Mouse (Mus musculus) liver, embryonic 16.5 days (tissue): ENCODE measurements around the gene Tmem221. TPM values are rescaled to one million over a fixed set of nuclear protein-coding genes. Genes with fewer than 3 reads are reported as not detected.

ENCODE experiments used
- ATAC-seq: fragments of 200-750 bp; cut with Nextera tagmentation; 2 replicates; pipeline ENCODE4 v1.8.0; 2017; ENCODE audit warnings: low read depth, mild to moderate bottlenecking, moderate number of reproducible peaks, moderate library complexity
- H3K27ac ChIP-seq: fragments of 300-500 bp; sonication (generic); 2 replicates; pipeline ENCODE4 v1.5.1; 2014; ENCODE audit warnings: mild to moderate bottlenecking, low read length
- H3K27me3 ChIP-seq: fragments of 300-500 bp; sonication (generic); 2 replicates; pipeline ENCODE4 v1.6.1; 2014; ENCODE audit warnings: low read depth, low read length, mixed read lengths; ENCODE audit not compliant: control insufficient read depth, insufficient read depth
- H3K36me3 ChIP-seq: fragments of 300-500 bp; sonication (generic); 2 replicates; pipeline ENCODE4 v1.6.1; 2014; ENCODE audit warnings: mild to moderate bottlenecking; ENCODE audit not compliant: control insufficient read depth, insufficient read depth
- H3K4me1 ChIP-seq: fragments of 300-500 bp; sonication (generic); 2 replicates; pipeline ENCODE4 v1.6.1; 2014; ENCODE audit warnings: low read depth, low read length, mixed read lengths; ENCODE audit not compliant: control insufficient read depth
- H3K4me2 ChIP-seq: fragments of 300-500 bp; sonication (generic); 2 replicates; pipeline ENCODE4 v1.6.1; 2014; ENCODE audit warnings: low read depth, low read length, mixed read lengths
- H3K4me3 ChIP-seq: fragments of 300-500 bp; sonication (generic); 2 replicates; pipeline ENCODE4 v1.5.1; 2014; ENCODE audit warnings: low read depth, mild to moderate bottlenecking, low read length
- H3K9ac ChIP-seq: fragments of 300-500 bp; sonication (generic); 2 replicates; pipeline ENCODE4 v1.6.1; 2014; ENCODE audit warnings: low read depth, low read length
- H3K9me3 ChIP-seq: fragments of 300-500 bp; sonication (generic); replicated peaks from 2 replicates; pipeline ENCODE4 v1.6.1; 2016; ENCODE audit warnings: low read length; ENCODE audit not compliant: control insufficient read depth
- WGBS: fragments of 180-500 bp; shearing (Covaris S2); extraction: QIAGEN DNeasy Blood & Tissue Kit; methylation state at CpG from one replicate; pipeline ENCODE4 v1.1.7; 2014; ENCODE audit not compliant: insufficient replicate concordance; 5-methylcytosine and 5-hydroxymethylcytosine counted together
- polyA plus RNA-seq: library from polyadenylated mRNA; unstranded; fragments of >200 nt; fragmentation: Nextera tagmentation; extraction: Ambion mirVana; gene quantifications from 2 replicates; pipeline ENCODE4 v1.2.1, GENCODE M21; 2015

The Tmem221 gene
- polyA plus RNA-seq, 1 experiment from 2014 or later = 0.55 TPM

GRCm38 (mm10) chr8:71596384-71596783 lies 37.7 kb upstream of the Tmem221 start:
- no peak overlapping the region for H3K4me3 ChIP-seq
- 39% methylated on average over 6 of the region's 6 CpGs for WGBS
- H3K27ac ChIP-seq = no peak overlapping the region
- ATAC-seq = no peak
- H3K27me3 ChIP-seq = peaks cover 3% of the 10 kb centered on the region
- H3K9me3 ChIP-seq = no peaks in the 10 kb centered on the region
- no peak overlapping the region for H3K9ac ChIP-seq
- H3K36me3 ChIP-seq = no peaks in the 10 kb centered on the region
- peaks cover 15% of the 10 kb centered on the region for H3K4me1 ChIP-seq
- no peak overlapping the region for H3K4me2 ChIP-seq

DNA sequence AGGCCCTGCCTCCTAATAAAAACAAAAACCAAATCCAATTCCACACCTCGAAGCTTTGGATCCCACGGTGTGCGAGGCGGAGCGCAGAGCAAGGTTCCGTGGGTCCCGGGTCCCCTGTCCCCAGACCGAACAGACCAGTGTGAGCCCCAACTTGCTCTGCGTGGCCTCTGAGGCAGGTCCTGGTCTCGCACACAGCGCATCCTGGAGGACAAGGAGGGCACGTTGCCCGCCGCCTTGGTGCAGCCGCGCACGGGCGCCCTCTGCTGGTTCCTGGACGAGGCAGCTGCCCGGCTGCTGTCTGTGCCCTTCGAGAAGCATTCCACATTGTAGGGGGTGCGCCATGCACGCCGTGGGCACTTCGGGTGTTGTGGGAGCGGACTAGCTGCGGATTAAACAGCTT lies 37.2 kb upstream of the Tmem221 start:
- no peak overlapping the region for H3K4me2 ChIP-seq
- no peak overlapping the region for H3K4me3 ChIP-seq
- peaks cover 20% of the 10 kb centered on the region for H3K4me1 ChIP-seq
- no peaks in the 10 kb centered on the region for H3K9me3 ChIP-seq
- no peak overlapping the region for H3K27ac ChIP-seq
- no peaks in the 10 kb centered on the region; the same call in none of the 2 replicates for H3K27me3 ChIP-seq
- WGBS = 9% methylated on average over 27 of the region's 27 CpGs
- H3K36me3 ChIP-seq = no peaks in the 10 kb centered on the region
- H3K9ac ChIP-seq = no peak overlapping the region
- no peak for ATAC-seq

GRCm38 (mm10) chr8:71594324-71594722 lies 35.7 kb upstream of the Tmem221 start:
- 71% methylated on average over 4 of the region's 4 CpGs for WGBS
- no peak for ATAC-seq
- Histone ChIP-seq H3K27ac (no peak overlapping the region), H3K4me3 (no peak overlapping the region), H3K9ac (no peak overlapping the region), H3K36me3 (no peaks in the 10 kb centered on the region), H3K9me3 (no peaks in the 10 kb centered on the region), H3K27me3 (no peaks in the 10 kb centered on the region), H3K4me1 (peaks cover 22% of the 10 kb centered on the region), H3K4me2 (no peak overlapping the region)

DNA sequence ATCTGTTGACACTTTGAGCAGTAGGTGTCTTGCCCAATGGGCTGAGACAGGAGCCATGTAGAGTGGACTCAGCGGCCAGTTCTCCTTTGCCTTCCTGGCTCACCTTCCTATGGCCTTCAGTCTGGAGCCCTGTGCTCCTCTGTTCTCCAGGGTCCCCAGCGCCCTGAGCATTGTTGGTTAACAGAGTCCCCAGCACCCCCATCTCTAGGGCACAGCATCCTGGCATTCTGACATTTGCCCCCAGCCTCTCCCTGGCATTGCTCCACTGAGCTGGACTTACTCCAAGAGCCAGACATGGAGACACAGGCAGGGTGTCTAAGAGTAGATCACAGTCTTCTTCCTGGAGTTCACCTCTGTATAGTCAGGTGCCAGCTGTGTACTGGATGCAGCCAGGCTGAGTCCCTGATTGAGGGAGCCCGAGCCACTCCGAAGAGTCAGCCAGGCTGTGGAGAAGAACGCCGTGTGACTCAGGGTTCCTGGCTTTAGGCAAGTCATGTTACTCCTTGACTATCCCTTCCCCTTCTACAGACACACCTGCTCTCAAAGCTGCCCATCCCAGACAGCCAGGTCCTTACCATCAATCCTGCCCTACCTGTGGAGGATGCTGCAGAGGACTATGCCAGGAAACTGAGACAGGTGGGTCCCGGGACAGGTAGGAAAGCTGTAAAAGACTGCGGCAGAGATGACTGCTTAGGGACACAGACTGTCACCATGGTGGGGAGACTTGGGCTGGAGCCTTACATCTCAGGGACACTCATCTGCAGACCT lies 35.1 kb upstream of the Tmem221 start:
- no peaks in the 10 kb centered on the region for H3K9me3 ChIP-seq
- no peak overlapping the region for H3K4me3 ChIP-seq
- H3K27me3 ChIP-seq = no peaks in the 10 kb centered on the region
- H3K4me2 ChIP-seq = no peak overlapping the region
- ATAC-seq = no peak
- H3K4me1 ChIP-seq = peaks cover 22% of the 10 kb centered on the region
- no peaks in the 10 kb centered on the region for H3K36me3 ChIP-seq
- H3K9ac ChIP-seq = no peak overlapping the region
- WGBS = 80% methylated on average over 8 of the region's 8 CpGs
- no peak overlapping the region for H3K27ac ChIP-seq

- ATAC-seq = peak; percentile 64
- 2% methylated on average over 60 of the region's 60 CpGs for WGBS
- no peaks in the 10 kb centered on the region for H3K36me3 ChIP-seq
- no peaks in the 10 kb centered on the region for H3K27me3 ChIP-seq
- H3K27ac ChIP-seq = peak overlapping the region; percentile 94
- peak overlapping the region; percentile 72 for H3K9ac ChIP-seq
- H3K4me2 ChIP-seq = peak overlapping the region; percentile 93
- H3K4me1 ChIP-seq = peaks cover 22% of the 10 kb centered on the region
- no peaks in the 10 kb centered on the region for H3K9me3 ChIP-seq
- H3K4me3 ChIP-seq = peak overlapping the region; percentile 73
These were observed 33.9 kb upstream of the Tmem221 start for GRCm38 (mm10) chr8:71592374-71593170.

GRCm38 (mm10) chr8:71591471-71592373 lies 33.1 kb upstream of the Tmem221 start, which contains the start of gene Pgls:
TSS of gene Pgls (plus strand) at chr8:71592176.
- under 1% methylated on average over 69 of the region's 71 CpGs for WGBS
- peaks cover 22% of the 10 kb centered on the region for H3K4me1 ChIP-seq
- no peaks in the 10 kb centered on the region for H3K27me3 ChIP-seq
- H3K9me3 ChIP-seq = no peaks in the 10 kb centered on the region
- H3K36me3 ChIP-seq = no peaks in the 10 kb centered on the region
- peak within 1 kb of the TSS; percentile 73 for H3K4me3 ChIP-seq
- H3K4me2 ChIP-seq = peak within 1 kb of the TSS; percentile 93
- H3K27ac ChIP-seq = peak within 1 kb of the TSS; percentile 94
- H3K9ac ChIP-seq = peak within 1 kb of the TSS; percentile 72
- peak; percentile 85 for ATAC-seq

DNA sequence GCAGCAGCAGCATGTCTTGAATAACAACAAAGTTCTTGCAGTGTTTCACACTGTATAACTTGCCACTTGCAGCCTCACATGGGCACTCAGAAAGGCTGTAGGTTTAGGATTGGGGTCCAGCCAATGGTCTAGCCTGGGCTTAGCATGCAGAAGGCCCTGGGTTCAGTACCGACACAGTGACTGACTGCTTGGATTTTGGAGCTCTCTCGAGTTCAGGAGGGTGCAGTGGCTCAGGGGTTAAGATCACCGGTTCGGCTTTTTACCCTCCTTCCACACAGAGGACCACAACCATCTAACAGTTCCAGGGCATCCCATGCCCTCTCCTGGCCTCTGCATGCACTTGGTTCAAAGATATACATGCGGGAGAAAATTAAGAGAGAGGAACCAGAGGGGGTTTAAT lies 32.3 kb upstream of the Tmem221 start:
- no peaks in the 10 kb centered on the region for H3K27me3 ChIP-seq
- peak overlapping the region; percentile 73 for H3K4me3 ChIP-seq
- H3K9ac ChIP-seq = peak overlapping the region; percentile 72
- H3K4me1 ChIP-seq = peaks cover 22% of the 10 kb centered on the region
- ATAC-seq = no peak
- peak overlapping the region; percentile 94 for H3K27ac ChIP-seq
- H3K9me3 ChIP-seq = no peaks in the 10 kb centered on the region
- H3K36me3 ChIP-seq = no peaks in the 10 kb centered on the region
- peak overlapping the region; percentile 93 for H3K4me2 ChIP-seq
- 10% methylated on average over 5 of the region's 5 CpGs for WGBS

GRCm38 (mm10) chr8:71588762-71589161 lies 30.1 kb upstream of the Tmem221 start:
- Histone ChIP-seq H3K4me3 (no peak overlapping the region), H3K36me3 (no peaks in the 10 kb centered on the region), H3K4me1 (peaks cover 19% of the 10 kb centered on the region), H3K27me3 (no peaks in the 10 kb centered on the region), H3K9me3 (no peaks in the 10 kb centered on the region), H3K4me2 (no peak overlapping the region), H3K9ac (no peak overlapping the region), H3K27ac (no peak overlapping the region)
- WGBS = 70% methylated on average over 3 of the region's 3 CpGs
- ATAC-seq = no peak
